Mouse (Mus musculus) hindbrain, postnatal 0 days (tissue): Measurements from ENCODE around the gene Celf2. TPM values are rescaled to one million over a fixed set of nuclear protein-coding genes. Genes with fewer than 3 reads are reported as not detected.

Source experiments
- ATAC-seq: fragments of 200-750 bp; cut with Nextera tagmentation; 2 replicates; pipeline ENCODE4 v1.8.0; 2017; ENCODE audit warnings: mild to moderate bottlenecking, moderate TSS enrichment, moderate library complexity
- DNase-seq: peaks from one replicate; pipeline ENCODE4 v3.0.0-alpha.2; 2015; ENCODE audit warnings: low spot score
- H3K27ac ChIP-seq: fragments of 300-500 bp; sonication (generic); 2 replicates; pipeline ENCODE4 v1.5.1; 2014; ENCODE audit warnings: mild to moderate bottlenecking
- H3K27me3 ChIP-seq: fragments of 300-500 bp; sonication (generic); 2 replicates; pipeline ENCODE4 v1.6.1; 2014; ENCODE audit warnings: low read length, mixed read lengths; ENCODE audit not compliant: insufficient read depth
- H3K36me3 ChIP-seq: fragments of 300-500 bp; sonication (generic); 2 replicates; pipeline ENCODE4 v1.6.1; 2014; ENCODE audit warnings: low read length, mixed read lengths; ENCODE audit not compliant: insufficient read depth
- H3K4me1 ChIP-seq: fragments of 300-500 bp; sonication (generic); 2 replicates; pipeline ENCODE4 v1.6.1; 2014; ENCODE audit warnings: antibody characterized with exemption, low read length, mixed read lengths; ENCODE audit not compliant: insufficient read depth
- H3K4me2 ChIP-seq: fragments of 300-500 bp; sonication (generic); 2 replicates; pipeline ENCODE4 v1.6.1; 2014; ENCODE audit warnings: low read depth, mild to moderate bottlenecking, low read length, moderate library complexity, mixed read lengths
- H3K4me3 ChIP-seq: fragments of 300-500 bp; sonication (generic); 2 replicates; pipeline ENCODE4 v1.5.1; 2014; ENCODE audit warnings: low read length
- H3K9ac ChIP-seq: fragments of 300-500 bp; sonication (generic); replicated peaks from 2 replicates; pipeline ENCODE4 v1.6.1; 2014; ENCODE audit warnings: mild to moderate bottlenecking, low read length, moderate library complexity, mixed read lengths
- H3K9me3 ChIP-seq: fragments of 300-500 bp; sonication (generic); 2 replicates; pipeline ENCODE4 v1.6.1; 2016; ENCODE audit warnings: low read length, mixed read lengths
- CTCF ChIP-seq: IDR thresholded peaks from 2 replicates; pipeline ENCODE4 v1.5.1; 2016; ENCODE audit warnings: antibody characterized with exemption, control low read depth, low read depth
- WGBS: fragments of 180-500 bp; shearing (Covaris S2); extraction: QIAGEN DNeasy Blood & Tissue Kit; methylation state at CpG from one replicate; pipeline ENCODE4 v1.1.7; 2014; 5-methylcytosine and 5-hydroxymethylcytosine counted together
- polyA plus RNA-seq: library from polyadenylated mRNA; unstranded; fragments of >200 nt; fragmentation: Nextera tagmentation; extraction: Ambion mirVana; gene quantifications from 2 replicates; pipeline ENCODE4 v1.2.1, GENCODE M21; 2015
- total RNA-seq: library from RNA; depleted of rRNA; stranded (reverse); fragments of >200 nt; gene quantifications from 2 replicates; pipeline ENCODE4 v1.2.3, GENCODE M21; 2014

Celf2 gene
- total and polyA plus RNA-seq, 2 experiments from 2014 or later = 110 to 160 TPM

- Histone ChIP-seq H3K9ac (no peak overlapping the region), H3K4me2 (no peak overlapping the region), H3K4me1 (no peaks in the 10 kb centered on the region), H3K36me3 (no peaks in the 10 kb centered on the region), H3K4me3 (no peak overlapping the region), H3K27ac (no peak overlapping the region), H3K9me3 (no peaks in the 10 kb centered on the region), H3K27me3 (no peaks in the 10 kb centered on the region)
- no peak for TF ChIP-seq CTCF
- DNase-seq (no peak), ATAC-seq (no peak)
- WGBS = 95% methylated on average over 1 of the region's 1 CpGs
Observed at GRCm38 (mm10) chr2:6896896-6897295, 612.5 kb downstream of the Celf2 start.

- Histone ChIP-seq H3K4me1 (no peaks in the 10 kb centered on the region), H3K4me2 (no peak overlapping the region), H3K27ac (no peak overlapping the region), H3K36me3 (no peaks in the 10 kb centered on the region), H3K9ac (no peak overlapping the region), H3K9me3 (no peaks in the 10 kb centered on the region), H3K27me3 (no peaks in the 10 kb centered on the region), H3K4me3 (no peak overlapping the region)
- 90% methylated on average over 2 of the region's 2 CpGs for WGBS
- TF ChIP-seq CTCF = no peak
- DNase-seq (no peak), ATAC-seq (no peak)
Observed at GRCm38 (mm10) chr2:6893597-6893996, 615.8 kb downstream of the Celf2 start.

- ATAC-seq (no peak), DNase-seq (no peak)
- Histone ChIP-seq H3K27ac (no peak overlapping the region), H3K4me3 (no peak overlapping the region), H3K27me3 (no peaks in the 10 kb centered on the region), H3K9ac (no peak overlapping the region), H3K36me3 (no peaks in the 10 kb centered on the region), H3K9me3 (no peaks in the 10 kb centered on the region), H3K4me1 (no peaks in the 10 kb centered on the region), H3K4me2 (no peak overlapping the region)
- TF ChIP-seq CTCF = no peak
- WGBS = 76% methylated on average over 3 of the region's 3 CpGs
Observed at GRCm38 (mm10) chr2:6893095-6893494, 616.3 kb downstream of the Celf2 start.

- H3K36me3 ChIP-seq = no peaks in the 10 kb centered on the region
- H3K9me3 ChIP-seq = no peaks in the 10 kb centered on the region
- ATAC-seq = peak; percentile 69
- 0 out of 2 replicates have a peak, but pooled peaks cover 7% of the 10 kb centered on the region for H3K4me1 ChIP-seq
- H3K9ac ChIP-seq = peak overlapping the region; percentile 71
- peak overlapping the region; percentile 92 for H3K27ac ChIP-seq
- no peak for TF ChIP-seq CTCF
- H3K4me3 ChIP-seq = peak overlapping the region; percentile 60
- DNase-seq = peak; percentile 70
- peak overlapping the region; percentile 59 for H3K4me2 ChIP-seq
- no peaks in the 10 kb centered on the region for H3K27me3 ChIP-seq
- WGBS = 11% methylated on average over 8 of the region's 8 CpGs
Observed at GRCm38 (mm10) chr2:6884796-6885711, 624.3 kb downstream of the Celf2 start.

GRCm38 (mm10) chr2:6883996-6884795, 625.2 kb downstream of the Celf2 start:
- Histone ChIP-seq H3K9ac (peak overlapping the region; percentile 71), H3K36me3 (no peaks in the 10 kb centered on the region), H3K4me3 (peak overlapping the region; percentile 60), H3K4me1 (0 out of 2 replicates have a peak, but pooled peaks cover 7% of the 10 kb centered on the region), H3K27me3 (no peaks in the 10 kb centered on the region), H3K27ac (peak overlapping the region; percentile 92), H3K4me2 (peak overlapping the region; percentile 59), H3K9me3 (no peaks in the 10 kb centered on the region)
- DNase-seq (peak; percentile 57), ATAC-seq (peak; percentile 66; the same call in 1 of the 2 replicates)
- WGBS = 9% methylated on average over 13 of the region's 13 CpGs
- TF ChIP-seq CTCF = no peak

- DNase-seq (peak; percentile 58), ATAC-seq (peak; percentile 46; the same call in 1 of the 2 replicates)
- H3K4me2 ChIP-seq = peak overlapping the region; percentile 59
- 19% methylated on average over 6 of the region's 6 CpGs for WGBS
- peak overlapping the region; percentile 41 for H3K9ac ChIP-seq
- no peak for TF ChIP-seq CTCF
- peak overlapping the region; percentile 44 for H3K4me3 ChIP-seq
- 0 out of 2 replicates have a peak, but pooled peaks cover 7% of the 10 kb centered on the region for H3K4me1 ChIP-seq
- no peaks in the 10 kb centered on the region for H3K27me3 ChIP-seq
- H3K27ac ChIP-seq = peak overlapping the region; percentile 37
- H3K36me3 ChIP-seq = no peaks in the 10 kb centered on the region
- H3K9me3 ChIP-seq = no peaks in the 10 kb centered on the region
Observed at GRCm38 (mm10) chr2:6882236-6882885, 627.0 kb downstream of the Celf2 start.
